Mouse (Mus musculus): Measurements from ENCODE around the gene Slamf7.

GRCm38 (mm10) chr1:171646429-171646940 is 6.3 kb downstream of the Slamf7 start:
- TF ChIP-seq CTCF (conservative IDR thresholded peaks at IDR 0.05; ENCODE audit: insufficient read depth, insufficient read length, low read depth, low read length) (no peak), POLR2A (IDR thresholded peaks at IDR 0.05; ENCODE audit: low read depth, low read length) (no peak)

Data from kidney, adult 2 months (tissue).